Comparison of ENCODE assay signal across 9 mouse cellular contexts in genomic region chr4:133519369-133519665, GRCm38 (mm10). TPM values are rescaled to one million over a fixed set of nuclear protein-coding genes. Genes with fewer than 3 reads are reported as not detected.
DNase-seq lines count a peak whose midpoint lies in the region; ATAC-seq and TF ChIP-seq lines count a peak whose summit lies in the region.
"Had no signal": no experiment of that assay in that cellular context is flagged by ENCODE, and none has a peak within 500 bp of the region (broad histone marks: within the 10 kb centered on the region; RNA-seq: fewer than 3 reads in every experiment).

No protein-coding gene starts in this region.

- 9% methylated on average over 23 of the region's 25 CpGs for WGBS in heart, postnatal 0 days
- 10% methylated on average over 25 of the region's 25 CpGs for WGBS in hindbrain, embryonic 14.5 days
- WGBS in midbrain, embryonic 11.5 days = 8% methylated on average over 25 of the region's 25 CpGs

- H3K4me1 ChIP-seq in heart, postnatal 0 days (ENCODE audit: control insufficient read depth, insufficient read depth) = no peaks in the 10 kb centered on the region
- no peaks in the 10 kb centered on the region for H3K4me1 ChIP-seq in hindbrain, embryonic 14.5 days (replicated peaks; ENCODE audit: control insufficient read depth, insufficient read depth, low read length)
- H3K4me1 ChIP-seq in midbrain, embryonic 11.5 days (ENCODE audit: control insufficient read depth, insufficient read depth, low read length) = no peaks in the 10 kb centered on the region

- peak overlapping the region; percentile 62 for H3K4me2 ChIP-seq in heart, postnatal 0 days (ENCODE audit: low read depth, low read length)
- peak overlapping the region; percentile 40 for H3K4me2 ChIP-seq in hindbrain, embryonic 14.5 days (replicated peaks)
- peak overlapping the region; percentile 32 for H3K4me2 ChIP-seq in midbrain, embryonic 11.5 days

- peak overlapping the region; percentile 45 for H3K4me3 ChIP-seq in heart, postnatal 0 days (ENCODE audit: low read depth, low read length)
- H3K4me3 ChIP-seq in hindbrain, embryonic 14.5 days (replicated peaks; ENCODE audit: low read length) = peak overlapping the region; percentile 30
- H3K4me3 ChIP-seq in midbrain, embryonic 11.5 days (ENCODE audit: low read depth, low read length) = peak overlapping the region; percentile 20
- H3K4me3 ChIP-seq: heart, adult 2 months had no signal

- no peak overlapping the region for H3K27ac ChIP-seq in heart, postnatal 0 days (ENCODE audit: low read depth)
- no peak overlapping the region for H3K27ac ChIP-seq in hindbrain, embryonic 14.5 days
- no peak overlapping the region for H3K27ac ChIP-seq in midbrain, embryonic 11.5 days (ENCODE audit: low read depth, low read length)
- H3K27ac ChIP-seq: heart, adult 2 months had no signal

- H3K9me3 ChIP-seq in heart, postnatal 0 days (replicated peaks; ENCODE audit: control insufficient read depth, low read length) = no peaks in the 10 kb centered on the region
- no peaks in the 10 kb centered on the region for H3K9me3 ChIP-seq in hindbrain, embryonic 14.5 days (ENCODE audit: control insufficient read depth, low read length)
- H3K9me3 ChIP-seq in midbrain, embryonic 11.5 days (ENCODE audit: control insufficient read depth, low read length) = no peaks in the 10 kb centered on the region

- 0 out of 2 replicates have a peak, but pooled peaks have one; percentile 27 for ATAC-seq in heart, postnatal 0 days (ENCODE audit: insufficient read depth, low read depth)
- ATAC-seq in hindbrain, embryonic 14.5 days (ENCODE audit: low FRiP score) = 0 out of 2 replicates have a peak, but pooled peaks have one; percentile 8
- no peak for ATAC-seq in midbrain, embryonic 11.5 days (ENCODE audit: low FRiP score)

- intact Hi-C loops in heart, postnatal 10 days (cut with DNase I) = loop anchor here (10.0 kb wide), 1 partner anchor 205 kb away; no protein-coding TSS in a partner anchor

- H3K9ac ChIP-seq in heart, postnatal 0 days (replicated peaks; ENCODE audit: low read depth, low read length) = peak overlapping the region; percentile 43; the same call in 1 of the 2 replicates
- no peak overlapping the region for H3K9ac ChIP-seq in hindbrain, embryonic 14.5 days
- H3K9ac ChIP-seq in midbrain, embryonic 11.5 days (ENCODE audit: low read length) = no peak overlapping the region

- no peak for DNase-seq in heart, postnatal 0 days (ENCODE audit: low spot score)
- DNase-seq in heart, postnatal 10 days = no peak
- peak; percentile 7 for DNase-seq in brain, embryonic 14.5 days (ENCODE audit: low read depth)
- DNase-seq in hindbrain, embryonic 14.5 days (ENCODE audit: low spot score) = no peak
- peak; percentile 84 for DNase-seq in midbrain, embryonic 11.5 days (ENCODE audit: low spot score, missing footprints)
- DNase-seq in layer of hippocampus, postnatal 10 days (ENCODE audit: low spot score in 2 of 2) = no peak
- no peak for DNase-seq in cerebellum, adult 11-12 months
- DNase-seq in urinary bladder, postnatal 36 days (ENCODE audit: low spot score in 2 of 2) = no peak
- DNase-seq: heart, adult 2 months had no signal

- H3K36me3 ChIP-seq in heart, postnatal 0 days (replicated peaks; ENCODE audit: control insufficient read depth, insufficient read depth, low read length) = no peaks in the 10 kb centered on the region
- H3K36me3 ChIP-seq in hindbrain, embryonic 14.5 days (replicated peaks; ENCODE audit: control insufficient read depth, insufficient read depth) = no peaks in the 10 kb centered on the region
- no peaks in the 10 kb centered on the region for H3K36me3 ChIP-seq in midbrain, embryonic 11.5 days (ENCODE audit: control insufficient read depth, insufficient read depth, low read length)

- H3K27me3 ChIP-seq in heart, postnatal 0 days (ENCODE audit: control insufficient read depth, insufficient read depth, low read length) = peaks cover 41% of the 10 kb centered on the region
- peaks cover 49% of the 10 kb centered on the region for H3K27me3 ChIP-seq in hindbrain, embryonic 14.5 days (ENCODE audit: control insufficient read depth, insufficient read depth, low read length)
- H3K27me3 ChIP-seq in midbrain, embryonic 11.5 days (ENCODE audit: control insufficient read depth, insufficient read depth, low read length) = peaks cover 34% of the 10 kb centered on the region

- TF ChIP-seq EP300 in heart, postnatal 0 days (IDR thresholded peaks at IDR 0.05; ENCODE audit: low read depth) = no peak

- TF ChIP-seq CTCF in heart, postnatal 0 days (IDR thresholded peaks at IDR 0.05; ENCODE audit: low read depth) = no peak
- no peak for TF ChIP-seq CTCF in brain, embryonic 14.5 days (IDR thresholded peaks at IDR 0.05; ENCODE audit: borderline replicate concordance, extremely low read depth, insufficient read depth, insufficient read length)

- no peak for TF ChIP-seq POLR2A in brain, embryonic 14.5 days (IDR thresholded peaks at IDR 0.05; ENCODE audit: borderline replicate concordance, extremely low read depth, insufficient read depth, insufficient read length, poor library complexity, severe bottlenecking)

RNA-seq across cellular contexts. Expression of gene Kdf1, which starts 0.6 kb away (rescaled TPM):
- total RNA-seq in heart, postnatal 0 days (2014; rRNA removed; ENCODE audit: low replicate concordance) = not detected in 2 replicates
- polyA plus RNA-seq in heart, postnatal 0 days (2015; fragmentation: Nextera tagmentation; extraction: Ambion mirVana) = 0.16 and 0.30 TPM in 2 replicates
- total RNA-seq in heart, postnatal 10 days (2021) = not detected
- polyA plus RNA-seq in brain, embryonic 14.5 days (2012; rRNA removed) = 0.40 and 0.51 TPM in 2 replicates
- polyA plus RNA-seq in hindbrain, embryonic 14.5 days (2014; fragmentation: Nextera tagmentation; extraction: Ambion mirVana) = 0.16 TPM in 1 of 2 replicates, not detected in the other
- polyA plus RNA-seq in midbrain, embryonic 11.5 days (2014; fragmentation: Nextera tagmentation; extraction: Ambion mirVana) = 0.15 and 0.51 TPM in 2 replicates
- under 1 TPM in 1 of 2 experiments, not detected in 1; 0.21 TPM for total RNA-seq in layer of hippocampus, postnatal 10 days (2021)
- total RNA-seq: heart, adult 2 months had no signal

RNA-seq across cellular contexts. Expression of gene Trnp1, which starts 21.0 kb away (rescaled TPM):
- 4.1 and 9.8 TPM in 2 replicates for total RNA-seq in heart, postnatal 0 days (2014; rRNA removed; ENCODE audit: low replicate concordance)
- 1.8 and 2.7 TPM in 2 replicates for polyA plus RNA-seq in heart, postnatal 0 days (2015; fragmentation: Nextera tagmentation; extraction: Ambion mirVana)
- 1 to 10 TPM; 1.6 to 2.8 TPM for total RNA-seq in heart, postnatal 10 days (2021)
- polyA plus RNA-seq in brain, embryonic 14.5 days (2012; rRNA removed) = 6.6 and 8.2 TPM in 2 replicates
- polyA plus RNA-seq in hindbrain, embryonic 14.5 days (2014; fragmentation: Nextera tagmentation; extraction: Ambion mirVana) = 12.3 and 14.8 TPM in 2 replicates
- polyA plus RNA-seq in midbrain, embryonic 11.5 days (2014; fragmentation: Nextera tagmentation; extraction: Ambion mirVana) = 1.5 TPM in 2 replicates
- total RNA-seq in layer of hippocampus, postnatal 10 days (2021) = 100 to 1,000 TPM; 129 to 130 TPM

RNA-seq across cellular contexts. Expression of gene Nudc, which starts 26.5 kb away (rescaled TPM):
- total RNA-seq in heart, postnatal 0 days (2014; rRNA removed; ENCODE audit: low replicate concordance) = 29.2 and 42.1 TPM in 2 replicates
- polyA plus RNA-seq in heart, postnatal 0 days (2015; fragmentation: Nextera tagmentation; extraction: Ambion mirVana) = 146 and 152 TPM in 2 replicates
- total RNA-seq in heart, postnatal 10 days (2021) = 10 to 100 TPM; 71.0 to 74.5 TPM
- polyA plus RNA-seq in brain, embryonic 14.5 days (2012; rRNA removed) = 119 and 167 TPM in 2 replicates
- 170 and 176 TPM in 2 replicates for polyA plus RNA-seq in hindbrain, embryonic 14.5 days (2014; fragmentation: Nextera tagmentation; extraction: Ambion mirVana)
- polyA plus RNA-seq in midbrain, embryonic 11.5 days (2014; fragmentation: Nextera tagmentation; extraction: Ambion mirVana) = 330 and 336 TPM in 2 replicates
- total RNA-seq in layer of hippocampus, postnatal 10 days (2021) = 100 to 1,000 TPM; 117 to 129 TPM

RNA-seq across cellular contexts. Expression of gene Nr0b2, which starts 33.9 kb away (rescaled TPM):
- total RNA-seq in heart, postnatal 0 days (2014; rRNA removed; ENCODE audit: low replicate concordance) = 11.1 and 36.4 TPM in 2 replicates
- 30.8 and 32.2 TPM in 2 replicates for polyA plus RNA-seq in heart, postnatal 0 days (2015; fragmentation: Nextera tagmentation; extraction: Ambion mirVana)
- 10 to 100 TPM; 13.9 to 20.4 TPM for total RNA-seq in heart, postnatal 10 days (2021)
- polyA plus RNA-seq in brain, embryonic 14.5 days (2012; rRNA removed) = not detected in 2 replicates
- not detected in 2 replicates for polyA plus RNA-seq in hindbrain, embryonic 14.5 days (2014; fragmentation: Nextera tagmentation; extraction: Ambion mirVana)
- polyA plus RNA-seq in midbrain, embryonic 11.5 days (2014; fragmentation: Nextera tagmentation; extraction: Ambion mirVana) = not detected in 2 replicates
- not detected for total RNA-seq in layer of hippocampus, postnatal 10 days (2021)

RNA-seq across cellular contexts. Expression of gene Tent5b, which starts 39.4 kb away (rescaled TPM):
- total RNA-seq in heart, postnatal 0 days (2014; rRNA removed; ENCODE audit: low replicate concordance) = 33.3 and 48.2 TPM in 2 replicates
- 0.78 and 1.4 TPM in 2 replicates for polyA plus RNA-seq in heart, postnatal 0 days (2015; fragmentation: Nextera tagmentation; extraction: Ambion mirVana)
- 1 to 10 TPM in 1 of 2 experiments, under 1 TPM in 1; 0.87 to 8.5 TPM for total RNA-seq in heart, postnatal 10 days (2021)
- polyA plus RNA-seq in brain, embryonic 14.5 days (2012; rRNA removed) = 0.19 and 0.45 TPM in 2 replicates
- polyA plus RNA-seq in hindbrain, embryonic 14.5 days (2014; fragmentation: Nextera tagmentation; extraction: Ambion mirVana) = 0.09 and 0.16 TPM in 2 replicates
- polyA plus RNA-seq in midbrain, embryonic 11.5 days (2014; fragmentation: Nextera tagmentation; extraction: Ambion mirVana) = 0.22 and 0.53 TPM in 2 replicates
- under 1 TPM in 1 of 2 experiments, not detected in 1; 0.21 TPM for total RNA-seq in layer of hippocampus, postnatal 10 days (2021)

Comparison
In these comparisons a context has a peak if more than half of its experiments do, and no peak if none do; other contexts are left out.
1. DNase-seq: peak in brain, embryonic 14.5 days (single experiment) and midbrain, embryonic 11.5 days (single experiment); none in heart, postnatal 0 days (single experiment), heart, postnatal 10 days (0 of 2), hindbrain, embryonic 14.5 days (single experiment), layer of hippocampus, postnatal 10 days (0 of 2), cerebellum, adult 11-12 months (single experiment) and urinary bladder, postnatal 36 days (0 of 2).
2. Peak in every context shown above with its lines, with median percentiles within 50 percentile points of each other: H3K4me2 ChIP-seq and H3K4me3 ChIP-seq.